Mouse (Mus musculus) spleen, adult 2 months (tissue): Measurements from ENCODE around the gene Ephx1.

Experiments used
- CTCF ChIP-seq: fragments of 200-500 bp; IDR thresholded peaks from 2 replicates; pipeline ENCODE4 v1.5.1; 2011; ENCODE audit warnings: mild to moderate bottlenecking, inconsistent platforms; ENCODE audit not compliant: insufficient read depth, insufficient read length, insufficient replicate concordance; ENCODE audit errors: extremely low read depth
- POLR2A ChIP-seq: fragments of 200-500 bp; IDR thresholded peaks from 2 replicates; pipeline ENCODE4 v1.6.1; 2011; ENCODE audit warnings: low read depth, low read length, inconsistent platforms

- TF ChIP-seq CTCF (no peak), POLR2A (no peak)
Observed at GRCm38 (mm10) chr1:181008266-181008665, 12.4 kb downstream of the Ephx1 start.
